Mouse (Mus musculus): ENCODE measurements around the gene Pip.

Pip gene

DNA sequence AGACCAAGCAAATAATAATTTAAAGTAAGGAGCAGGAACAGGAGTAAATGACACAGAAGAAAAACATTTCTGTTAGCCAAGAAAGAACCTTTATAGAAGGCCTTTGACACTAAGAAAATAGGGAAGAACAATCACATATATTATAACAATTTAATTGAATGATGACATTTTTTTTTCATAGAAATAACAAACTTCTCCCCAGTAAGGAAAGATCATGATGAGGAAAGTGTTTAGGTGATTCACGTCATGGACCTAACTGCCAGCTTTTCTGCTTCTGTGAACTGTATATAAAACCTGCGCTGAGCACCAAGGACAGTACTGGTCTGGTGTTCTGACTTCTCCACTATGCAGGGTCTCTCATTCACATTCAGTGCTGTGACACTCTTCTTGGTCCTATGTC lies at the start of gene Pip:
Pip (plus strand) TSS at position 301 of the 400 bp plus-strand sequence.
- DNase-seq (ENCODE audit: low spot score): no peak

GRCm38 (mm10) chr6:41824086-41824485 lies 23.2 kb upstream of the Pip start:
- no peak for DNase-seq (ENCODE audit: low spot score)

DNA sequence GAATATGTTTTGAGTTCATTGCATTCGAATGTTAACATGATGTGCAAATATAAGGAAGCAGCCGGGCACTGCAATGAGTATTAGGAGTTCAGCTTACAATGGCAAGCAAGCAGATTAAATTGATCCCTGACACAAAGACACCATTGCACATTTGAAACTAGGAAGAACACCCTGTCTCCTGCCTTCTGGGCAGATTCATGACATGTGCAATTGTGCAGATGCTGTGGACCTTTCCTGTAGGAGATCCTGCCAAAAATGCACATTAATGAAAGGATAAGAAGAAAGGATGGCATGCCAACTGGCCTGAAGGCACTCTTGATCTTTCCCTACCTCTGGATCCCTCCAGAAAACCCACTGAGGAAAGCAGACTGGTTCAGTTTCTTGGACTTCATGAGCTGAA lies 17.8 kb upstream of the Pip start:
- no peak for DNase-seq (ENCODE audit: low spot score)

DNA sequence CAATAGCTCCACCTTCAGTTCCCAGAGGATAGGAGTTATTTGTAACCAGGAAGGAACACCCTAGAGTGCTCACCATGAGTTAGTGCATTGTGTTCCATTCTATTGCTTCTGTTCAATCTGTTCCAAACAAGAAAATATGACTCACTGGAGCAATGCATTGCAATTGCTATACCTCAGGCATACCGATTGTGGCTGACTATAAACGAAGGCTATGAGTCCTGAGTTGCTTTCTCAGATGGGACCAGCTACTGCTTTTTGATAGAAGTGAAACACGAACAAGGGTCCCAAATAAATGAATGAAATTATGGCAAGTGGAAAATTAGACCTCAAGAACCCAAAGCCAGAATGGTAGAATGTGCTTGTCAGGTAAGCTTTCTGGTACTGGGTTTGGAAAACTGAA lies 5.4 kb downstream of the Pip start, which contains the start of gene Sval2:
Sval2 (plus strand) TSS at position 301 of the 400 bp plus-strand sequence.
- DNase-seq (ENCODE audit: low spot score): no peak

DNA sequence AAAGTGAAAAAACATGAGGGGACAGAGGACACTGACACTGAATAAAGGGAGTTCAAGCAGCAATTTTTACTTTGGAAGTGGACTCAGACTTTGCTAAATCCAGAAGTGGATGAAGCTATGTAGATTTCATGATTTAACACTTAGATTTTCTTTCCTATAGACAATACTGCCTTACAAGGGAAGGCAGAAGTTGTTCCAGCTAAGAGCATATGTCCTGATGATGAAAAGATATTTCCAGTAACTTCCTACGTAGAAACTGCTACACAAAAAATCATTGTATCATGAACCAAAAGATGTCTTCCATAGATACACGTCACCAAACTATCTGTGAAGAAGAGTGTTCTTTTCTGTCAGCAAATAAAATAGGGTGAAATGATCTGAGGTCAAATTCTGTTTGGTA lies 16.7 kb downstream of the Pip start:
- DNase-seq (ENCODE audit: low spot score): no peak
